Mouse (Mus musculus) brain, embryonic 18.5 days (tissue): ENCODE data around the gene Spcs3.
"Not testable (repeated sequence)": the region's sequence is repeated elsewhere in the genome, so short reads cannot be mapped to it uniquely, and the experiment has no call there.

Experiments
- DNase-seq: peaks from one replicate; pipeline ENCODE4 v3.0.0-alpha.2; 2012; ENCODE audit warnings: low read depth, low spot score

Spcs3 gene

GRCm38 (mm10) chr8:54529382-54530296, at the start of gene Spcs3, which contains the start of gene Asb5:
Gene Spcs3 (minus strand): TSS chr8:54529998.
Gene Asb5 (plus strand): TSS chr8:54529580.
- DNase-seq, result peak; percentile 89

GRCm38 (mm10) chr8:54570618-54571609, 41.1 kb upstream of the Spcs3 start:
- DNase-seq, result no peak

GRCm38 (mm10) chr8:54567168-54567567, 37.4 kb upstream of the Spcs3 start:
- peak; percentile 18 for DNase-seq

GRCm38 (mm10) chr8:54565603-54566260, 35.9 kb upstream of the Spcs3 start:
- DNase-seq, result no peak

- DNase-seq, result no peak
These were observed 35.4 kb upstream of the Spcs3 start for GRCm38 (mm10) chr8:54565181-54565580.

GRCm38 (mm10) chr8:54562137-54562536, 32.3 kb upstream of the Spcs3 start:
- DNase-seq, result no peak

GRCm38 (mm10) chr8:54554921-54555320, 25.1 kb upstream of the Spcs3 start:
- no peak for DNase-seq

- DNase-seq, result no peak
These were observed 20.3 kb upstream of the Spcs3 start for GRCm38 (mm10) chr8:54550026-54550574.

GRCm38 (mm10) chr8:54548383-54548782, 18.6 kb upstream of the Spcs3 start:
- no peak for DNase-seq

GRCm38 (mm10) chr8:54541331-54541730, 11.5 kb upstream of the Spcs3 start:
- no peak for DNase-seq

GRCm38 (mm10) chr8:54537285-54537684, 7.5 kb upstream of the Spcs3 start:
- DNase-seq, result no peak

- no peak for DNase-seq
These were observed 5.4 kb upstream of the Spcs3 start for GRCm38 (mm10) chr8:54535172-54535571.

- no peak for DNase-seq
These were observed 1.2 kb downstream of the Spcs3 start for GRCm38 (mm10) chr8:54528571-54528970.

- no peak for DNase-seq
These were observed 3.1 kb downstream of the Spcs3 start for GRCm38 (mm10) chr8:54526700-54527099.

- no peak for DNase-seq
These were observed 4.2 kb downstream of the Spcs3 start for GRCm38 (mm10) chr8:54525606-54526005.

- no peak for DNase-seq
These were observed 9.3 kb downstream of the Spcs3 start for GRCm38 (mm10) chr8:54520516-54520915.

- no peak for DNase-seq
These were observed 10.9 kb downstream of the Spcs3 start for GRCm38 (mm10) chr8:54518756-54519460.

- DNase-seq, result not testable (repeated sequence)
These were observed 17.6 kb downstream of the Spcs3 start for GRCm38 (mm10) chr8:54512200-54512599.

- DNase-seq, result no peak
These were observed 18.0 kb downstream of the Spcs3 start for GRCm38 (mm10) chr8:54511791-54512190.

- peak; percentile 66 for DNase-seq
These were observed 20.5 kb downstream of the Spcs3 start for GRCm38 (mm10) chr8:54509221-54509721.
